Mouse (Mus musculus): Measurements from ENCODE around the gene Lat2. TPM values are rescaled to one million over a fixed set of nuclear protein-coding genes. Genes with fewer than 3 reads are reported as not detected.

The Lat2 gene
- polyA plus RNA-seq, 2 experiments, result 1.7 to 1.8 TPM

GRCm38 (mm10) chr5:134568964-134569491, 45.8 kb downstream of the Lat2 start:
- no peak overlapping the region for H3K9ac ChIP-seq (replicated peaks)
- H3K4me2 ChIP-seq (ENCODE audit: low read depth), result no peak overlapping the region
- H3K27ac ChIP-seq, result no peak overlapping the region
- H3K9me3 ChIP-seq (ENCODE audit: control insufficient read depth, low read length), result no peaks in the 10 kb centered on the region
- no peaks in the 10 kb centered on the region for H3K27me3 ChIP-seq (ENCODE audit: control insufficient read depth, insufficient read depth, low read length)
- no peak for ATAC-seq (ENCODE audit: insufficient read depth)
- TF ChIP-seq CTCF (IDR thresholded peaks at IDR 0.05; ENCODE audit: low read depth), result no peak
- no peak for TF ChIP-seq EP300 (IDR thresholded peaks at IDR 0.05; ENCODE audit: low read depth)
- H3K4me3 ChIP-seq (ENCODE audit: insufficient read depth in 1 of 2, low read depth in 2 of 2, low read length in 2 of 2), result no peak overlapping the region
- WGBS (ENCODE audit: insufficient replicate concordance), result 47% methylated on average over 8 of the region's 8 CpGs
- no peaks in the 10 kb centered on the region for H3K36me3 ChIP-seq (replicated peaks; ENCODE audit: control insufficient read depth, insufficient read depth, low read depth)
- DNase-seq (ENCODE audit: low read depth in 3 of 3, low spot score in 3 of 3), result no peak
- peaks cover 10 to 13% of the 10 kb centered on the region in 2 experiments for H3K4me1 ChIP-seq (replicated peaks; ENCODE audit: control insufficient read depth in 2 of 2, insufficient read depth in 2 of 2, low read length in 1 of 2)

GRCm38 (mm10) chr5:134568030-134568429, 46.8 kb downstream of the Lat2 start:
- Histone ChIP-seq H3K9ac (replicated peaks) (no peak overlapping the region), H3K4me3 (ENCODE audit: insufficient read depth in 1 of 2, low read depth in 2 of 2, low read length in 2 of 2) (no peak overlapping the region), H3K27ac (no peak overlapping the region), H3K36me3 (replicated peaks; ENCODE audit: control insufficient read depth, insufficient read depth, low read depth) (no peaks in the 10 kb centered on the region), H3K4me2 (ENCODE audit: low read depth) (no peak overlapping the region), H3K9me3 (ENCODE audit: control insufficient read depth, low read length) (no peaks in the 10 kb centered on the region), H3K27me3 (ENCODE audit: control insufficient read depth, insufficient read depth, low read length) (no peaks in the 10 kb centered on the region), H3K4me1 (replicated peaks; ENCODE audit: control insufficient read depth in 2 of 2, insufficient read depth in 2 of 2, low read length in 1 of 2) (peaks cover 8 to 13% of the 10 kb centered on the region in 2 experiments)
- 52% methylated on average over 3 of the region's 3 CpGs for WGBS (ENCODE audit: insufficient replicate concordance)
- DNase-seq (ENCODE audit: low read depth in 3 of 3, low spot score in 3 of 3), result no peak
- no peak for ATAC-seq (ENCODE audit: insufficient read depth)
- TF ChIP-seq EP300 (IDR thresholded peaks at IDR 0.05; ENCODE audit: low read depth), result no peak

- 56% methylated on average over 4 of the region's 4 CpGs for WGBS (ENCODE audit: insufficient replicate concordance)
- no peak for DNase-seq (ENCODE audit: low read depth in 3 of 3, low spot score in 3 of 3)
These were observed 47.4 kb downstream of the Lat2 start for GRCm38 (mm10) chr5:134567445-134567844.

GRCm38 (mm10) chr5:134565696-134566095, 49.1 kb downstream of the Lat2 start:
- Histone ChIP-seq H3K4me3 (ENCODE audit: insufficient read depth in 1 of 2, low read depth in 2 of 2, low read length in 2 of 2) (no peak overlapping the region), H3K9ac (replicated peaks) (no peak overlapping the region), H3K27me3 (ENCODE audit: control insufficient read depth, insufficient read depth, low read length) (no peaks in the 10 kb centered on the region), H3K9me3 (ENCODE audit: control insufficient read depth, low read length) (no peaks in the 10 kb centered on the region), H3K4me1 (replicated peaks; ENCODE audit: control insufficient read depth in 2 of 2, insufficient read depth in 2 of 2, low read length in 1 of 2) (no peaks in the 10 kb centered on the region; a peak in 1 of 4 replicates), H3K4me2 (ENCODE audit: low read depth) (no peak overlapping the region), H3K36me3 (replicated peaks; ENCODE audit: control insufficient read depth, insufficient read depth, low read depth) (no peaks in the 10 kb centered on the region), H3K27ac (no peak overlapping the region)
- 68% methylated on average over 6 of the region's 6 CpGs for WGBS (ENCODE audit: insufficient replicate concordance)
- no peak for ATAC-seq (ENCODE audit: insufficient read depth)
- TF ChIP-seq EP300 (IDR thresholded peaks at IDR 0.05; ENCODE audit: low read depth), result no peak
- TF ChIP-seq CTCF (IDR thresholded peaks at IDR 0.05; ENCODE audit: low read depth), result no peak
- no peak for DNase-seq (ENCODE audit: low read depth in 3 of 3, low spot score in 3 of 3)

More at GRCm38 (mm10) chr5:134567445-134567844, 47.4 kb downstream of the Lat2 start:
- peaks cover 6 to 9% of the 10 kb centered on the region in 2 experiments for H3K4me1 ChIP-seq (replicated peaks; ENCODE audit: control insufficient read depth in 2 of 2, insufficient read depth in 2 of 2, low read length in 1 of 2)
- no peaks in the 10 kb centered on the region for H3K27me3 ChIP-seq (ENCODE audit: control insufficient read depth, insufficient read depth, low read length)
- no peak overlapping the region for H3K4me3 ChIP-seq (ENCODE audit: insufficient read depth in 1 of 2, low read depth in 2 of 2, low read length in 2 of 2)
- no peak overlapping the region for H3K4me2 ChIP-seq (ENCODE audit: low read depth)
- no peak overlapping the region for H3K9ac ChIP-seq (replicated peaks)
- H3K36me3 ChIP-seq (replicated peaks; ENCODE audit: control insufficient read depth, insufficient read depth, low read depth), result no peaks in the 10 kb centered on the region
- no peaks in the 10 kb centered on the region for H3K9me3 ChIP-seq (ENCODE audit: control insufficient read depth, low read length)
- no peak for TF ChIP-seq CTCF (IDR thresholded peaks at IDR 0.05; ENCODE audit: low read depth)
- no peak for TF ChIP-seq EP300 (IDR thresholded peaks at IDR 0.05; ENCODE audit: low read depth)
- no peak overlapping the region for H3K27ac ChIP-seq
- ATAC-seq (ENCODE audit: insufficient read depth), result no peak

- Histone ChIP-seq H3K27ac (no peak overlapping the region), H3K27me3 (ENCODE audit: control insufficient read depth, insufficient read depth, low read length) (no peaks in the 10 kb centered on the region), H3K4me2 (ENCODE audit: low read depth) (no peak overlapping the region), H3K4me1 (replicated peaks; ENCODE audit: control insufficient read depth in 2 of 2, insufficient read depth in 2 of 2, low read length in 1 of 2) (no peaks in the 10 kb centered on the region; a peak in 1 of 4 replicates), H3K9ac (replicated peaks) (no peak overlapping the region), H3K9me3 (ENCODE audit: control insufficient read depth, low read length) (no peaks in the 10 kb centered on the region), H3K36me3 (replicated peaks; ENCODE audit: control insufficient read depth, insufficient read depth, low read depth) (no peaks in the 10 kb centered on the region), H3K4me3 (ENCODE audit: insufficient read depth in 1 of 2, low read depth in 2 of 2, low read length in 2 of 2) (no peak overlapping the region)
- 85% methylated on average over 2 of the region's 2 CpGs for WGBS (ENCODE audit: insufficient replicate concordance)
- no peak for ATAC-seq (ENCODE audit: insufficient read depth)
- no peak for DNase-seq (ENCODE audit: low read depth in 3 of 3, low spot score in 3 of 3)
- TF ChIP-seq EP300 (IDR thresholded peaks at IDR 0.05; ENCODE audit: low read depth) (no peak), CTCF (IDR thresholded peaks at IDR 0.05; ENCODE audit: low read depth) (no peak)
These were observed 50.6 kb downstream of the Lat2 start for GRCm38 (mm10) chr5:134564272-134564671.
